Mouse (Mus musculus): ENCODE measurements around the gene 2310079G19Rik. TPM values are rescaled to one million over a fixed set of nuclear protein-coding genes. Genes with fewer than 3 reads are reported as not detected.

2310079G19Rik gene
- not detected in 2 replicates for total RNA-seq (2017)

- no peak for ATAC-seq (ENCODE audit: extremely low read depth, insufficient number of reproducible peaks, low FRiP score, poor library complexity, severe bottlenecking)
Measured at GRCm38 (mm10) chr16:88627566-88627965, at the start of gene 2310079G19Rik. 2310079G19Rik (minus strand) TSS chr16:88627666.

- ATAC-seq (ENCODE audit: extremely low read depth, insufficient number of reproducible peaks, low FRiP score, poor library complexity, severe bottlenecking), result no peak
Measured at GRCm38 (mm10) chr16:88671571-88671970, 44.1 kb upstream of the 2310079G19Rik start, which contains the start of gene Krtap27-1. Krtap27-1 (minus strand) TSS chr16:88671671.

- no peak for ATAC-seq (ENCODE audit: extremely low read depth, insufficient number of reproducible peaks, low FRiP score, poor library complexity, severe bottlenecking)
Measured at GRCm38 (mm10) chr16:88657426-88657825, 30.0 kb upstream of the 2310079G19Rik start.

DNA sequence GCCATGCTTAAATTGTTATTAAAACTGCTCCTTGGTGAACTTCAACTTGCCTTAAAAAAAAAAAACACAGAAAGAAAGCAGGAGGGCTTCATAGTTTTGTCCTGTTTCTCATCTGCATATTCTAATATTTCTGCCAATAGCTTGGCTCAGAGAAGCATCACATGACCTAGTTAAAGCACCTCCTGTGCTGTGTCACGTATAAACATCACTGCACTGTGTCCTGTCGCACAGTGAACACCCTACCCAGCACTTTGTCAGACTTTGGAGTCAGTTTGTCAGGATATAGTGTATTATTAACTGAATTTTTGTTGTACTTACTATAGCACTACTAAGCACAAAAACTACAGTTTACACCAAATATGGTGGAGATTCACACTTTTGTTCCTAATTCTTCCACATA lies 24.5 kb upstream of the 2310079G19Rik start:
- no peak for ATAC-seq (ENCODE audit: extremely low read depth, insufficient number of reproducible peaks, low FRiP score, poor library complexity, severe bottlenecking)

GRCm38 (mm10) chr16:88651082-88651481 lies 23.6 kb upstream of the 2310079G19Rik start:
- no peak for ATAC-seq (ENCODE audit: extremely low read depth, insufficient number of reproducible peaks, low FRiP score, poor library complexity, severe bottlenecking)

DNA sequence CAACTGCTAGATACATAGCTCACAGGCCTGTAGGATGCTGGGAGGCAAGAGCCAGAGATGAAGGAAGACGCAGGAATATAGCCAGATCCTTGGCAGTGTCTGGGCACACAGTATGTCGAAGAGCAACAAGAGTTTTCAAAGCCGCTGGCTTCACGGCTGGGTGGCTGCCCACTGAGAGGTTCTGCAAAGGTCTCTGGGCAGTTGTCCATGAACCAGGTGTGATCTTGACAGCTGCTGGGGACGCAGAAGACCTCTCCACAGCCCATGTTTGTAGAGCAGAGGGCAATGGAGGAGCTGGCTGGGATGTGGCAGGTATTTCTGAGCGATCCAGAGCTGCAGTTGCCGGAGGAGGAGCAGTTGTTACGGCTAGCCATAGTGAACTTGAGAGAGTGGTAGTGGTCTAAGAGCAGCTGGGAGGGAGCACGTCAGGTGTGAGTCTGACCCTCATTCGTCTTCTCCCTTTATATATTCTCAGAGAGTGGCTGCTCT lies 19.9 kb upstream of the 2310079G19Rik start, which contains the start of gene Krtap26-1:
TSS of gene Krtap26-1 (minus strand) at position 439 of the 489 bp plus-strand sequence.
- no peak for ATAC-seq (ENCODE audit: extremely low read depth, insufficient number of reproducible peaks, low FRiP score, poor library complexity, severe bottlenecking)

GRCm38 (mm10) chr16:88646366-88647111 lies 19.1 kb upstream of the 2310079G19Rik start:
- no peak for ATAC-seq (ENCODE audit: extremely low read depth, insufficient number of reproducible peaks, low FRiP score, poor library complexity, severe bottlenecking)

GRCm38 (mm10) chr16:88640053-88640452 lies 12.6 kb upstream of the 2310079G19Rik start:
- ATAC-seq (ENCODE audit: extremely low read depth, insufficient number of reproducible peaks, low FRiP score, poor library complexity, severe bottlenecking), result no peak

DNA sequence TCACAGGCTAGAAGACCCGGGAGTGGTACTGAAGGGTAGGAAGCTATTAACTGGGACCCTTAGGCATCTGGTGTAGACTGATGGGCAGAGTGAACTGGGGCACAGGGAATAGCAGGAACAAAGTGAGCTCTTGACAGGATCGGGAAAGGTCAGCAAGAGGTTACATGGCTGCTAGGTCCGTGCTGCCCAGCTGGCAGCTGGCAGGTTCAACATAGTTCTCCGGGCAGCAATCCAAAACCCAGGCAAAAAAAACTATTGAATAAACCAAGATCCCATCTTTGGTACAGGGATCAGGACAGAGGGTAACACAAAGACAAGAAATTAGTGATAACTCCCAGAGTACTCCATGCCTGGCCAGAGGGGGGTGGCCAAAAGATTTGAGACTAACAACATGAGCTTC lies 7.7 kb upstream of the 2310079G19Rik start:
- ATAC-seq (ENCODE audit: extremely low read depth, insufficient number of reproducible peaks, low FRiP score, poor library complexity, severe bottlenecking), result no peak

- ATAC-seq (ENCODE audit: extremely low read depth, insufficient number of reproducible peaks, low FRiP score, poor library complexity, severe bottlenecking), result no peak
Measured at GRCm38 (mm10) chr16:88631474-88631873, 4.0 kb upstream of the 2310079G19Rik start.

GRCm38 (mm10) chr16:88612712-88613111 lies 14.8 kb downstream of the 2310079G19Rik start:
- no peak for ATAC-seq (ENCODE audit: extremely low read depth, insufficient number of reproducible peaks, low FRiP score, poor library complexity, severe bottlenecking)

GRCm38 (mm10) chr16:88611922-88612321 lies 15.5 kb downstream of the 2310079G19Rik start, which contains the start of gene Krtap24-1:
Krtap24-1 (minus strand) TSS chr16:88612279.
- ATAC-seq (ENCODE audit: extremely low read depth, insufficient number of reproducible peaks, low FRiP score, poor library complexity, severe bottlenecking), result no peak

GRCm38 (mm10) chr16:88604570-88604969 lies 22.9 kb downstream of the 2310079G19Rik start:
- no peak for ATAC-seq (ENCODE audit: extremely low read depth, insufficient number of reproducible peaks, low FRiP score, poor library complexity, severe bottlenecking)

- ATAC-seq (ENCODE audit: extremely low read depth, insufficient number of reproducible peaks, low FRiP score, poor library complexity, severe bottlenecking), result no peak
Measured at GRCm38 (mm10) chr16:88602464-88602863, 25.0 kb downstream of the 2310079G19Rik start.

GRCm38 (mm10) chr16:88600303-88600702 lies 27.2 kb downstream of the 2310079G19Rik start:
- ATAC-seq (ENCODE audit: extremely low read depth, insufficient number of reproducible peaks, low FRiP score, poor library complexity, severe bottlenecking), result no peak

DNA sequence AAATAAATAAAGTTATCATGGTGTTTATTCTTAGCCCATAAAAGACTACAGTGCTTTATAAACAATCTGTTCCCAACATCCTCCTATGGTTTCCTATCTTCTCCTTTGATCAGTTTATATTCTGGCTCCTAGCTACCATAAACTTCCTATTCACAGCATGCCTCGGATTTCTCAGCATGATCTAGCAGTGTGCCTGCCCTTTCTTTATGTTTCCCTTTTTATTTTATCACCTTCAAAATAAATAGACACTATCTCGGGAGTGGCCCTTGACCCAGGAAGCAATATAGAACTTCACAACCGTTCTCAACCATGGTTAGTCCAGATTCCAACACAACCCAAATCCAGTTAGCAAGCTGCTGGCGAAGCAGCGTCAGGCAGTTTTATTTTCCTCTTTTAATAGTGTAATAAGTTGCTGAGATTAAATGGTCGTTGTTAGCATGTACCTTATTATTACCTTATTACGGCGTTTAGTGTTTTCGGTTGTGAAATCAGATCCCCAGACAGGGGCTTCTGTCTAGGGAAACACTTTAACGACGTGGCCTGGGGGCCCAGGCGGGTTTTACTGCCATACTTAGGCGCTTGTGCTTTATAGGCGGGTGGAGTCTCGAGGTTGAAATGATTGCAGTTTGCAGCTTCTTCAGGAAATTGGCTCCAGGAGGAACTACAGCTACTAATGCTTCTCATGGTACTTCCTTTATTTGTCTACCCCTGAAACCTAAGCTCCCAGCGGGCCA lies 27.8 kb downstream of the 2310079G19Rik start:
- no peak for ATAC-seq (ENCODE audit: extremely low read depth, insufficient number of reproducible peaks, low FRiP score, poor library complexity, severe bottlenecking)

DNA sequence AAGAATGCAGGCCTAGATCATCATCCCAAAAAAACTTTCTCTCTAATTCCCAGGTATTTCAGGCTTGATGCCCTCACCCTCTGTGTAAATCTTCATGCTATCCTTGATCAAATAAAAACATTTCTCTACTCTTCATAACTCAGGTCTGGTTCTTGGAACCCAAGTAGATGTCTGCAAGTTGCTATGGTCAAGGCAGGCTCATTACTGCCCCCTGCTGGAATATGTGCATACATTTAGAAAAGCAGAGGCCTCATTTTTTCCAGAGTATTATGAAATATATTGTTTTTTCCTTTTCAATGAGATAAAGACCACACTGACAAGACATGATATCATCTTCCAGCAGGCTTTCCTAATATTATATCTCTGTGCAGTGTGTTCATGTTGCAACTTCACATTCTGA lies 34.7 kb downstream of the 2310079G19Rik start:
- ATAC-seq (ENCODE audit: extremely low read depth, insufficient number of reproducible peaks, low FRiP score, poor library complexity, severe bottlenecking), result no peak

DNA sequence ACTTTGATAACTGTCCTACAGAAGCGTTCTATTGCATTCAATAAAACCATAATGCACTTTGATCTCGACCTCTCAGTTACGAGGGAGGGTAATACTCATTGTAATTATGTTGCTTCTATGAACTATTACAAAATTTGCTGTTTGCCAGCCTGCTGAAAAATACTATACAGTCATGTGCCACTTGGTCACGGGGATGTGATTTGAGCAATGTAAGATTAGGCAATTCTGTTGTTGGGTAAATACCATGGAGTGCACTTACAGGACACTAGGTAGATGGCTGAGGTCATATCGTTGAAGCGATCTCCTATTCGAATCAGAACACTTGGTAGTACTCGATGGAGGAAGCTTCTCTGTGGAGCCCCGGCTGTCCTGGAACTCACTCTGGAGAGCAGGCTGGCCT lies 44.1 kb downstream of the 2310079G19Rik start:
- ATAC-seq (ENCODE audit: extremely low read depth, insufficient number of reproducible peaks, low FRiP score, poor library complexity, severe bottlenecking), result no peak
